Mouse (Mus musculus) midbrain, embryonic 16.5 days (tissue): Measurements from ENCODE around the gene Gm3415. TPM values are rescaled to one million over a fixed set of nuclear protein-coding genes. Genes with fewer than 3 reads are reported as not detected.
A peak's percentile ranks its signal among the peaks of the same experiment; 100 is the strongest.
"Not testable (repeated sequence)": the region's sequence is repeated elsewhere in the genome, so short reads cannot be mapped to it uniquely, and the experiment has no call there.

Experiments used
- ATAC-seq: fragments of 200-750 bp; cut with Nextera tagmentation; 2 replicates; pipeline ENCODE4 v1.8.0; 2017; ENCODE audit warnings: moderate TSS enrichment
- H3K27ac ChIP-seq: fragments of 300-500 bp; sonication (generic); 2 replicates; pipeline ENCODE4 v1.5.1; 2014; ENCODE audit warnings: mild to moderate bottlenecking, low read length, mixed read lengths
- H3K27me3 ChIP-seq: fragments of 300-500 bp; sonication (generic); 2 replicates; pipeline ENCODE4 v1.6.1; 2014; ENCODE audit warnings: low read depth, low read length, mixed read lengths; ENCODE audit not compliant: control insufficient read depth, insufficient read depth
- H3K36me3 ChIP-seq: fragments of 300-500 bp; sonication (generic); 2 replicates; pipeline ENCODE4 v1.6.1; 2014; ENCODE audit warnings: mild to moderate bottlenecking, low read length, moderate library complexity, mixed read lengths; ENCODE audit not compliant: control insufficient read depth, insufficient read depth
- H3K4me1 ChIP-seq: fragments of 300-500 bp; sonication (generic); 2 replicates; pipeline ENCODE4 v1.6.1; 2014; ENCODE audit warnings: mild to moderate bottlenecking, low read length, mixed read lengths; ENCODE audit not compliant: control insufficient read depth, insufficient read depth
- H3K4me2 ChIP-seq: fragments of 300-500 bp; sonication (generic); 2 replicates; pipeline ENCODE4 v1.6.1; 2014; ENCODE audit warnings: mild to moderate bottlenecking, low read length, mixed read lengths
- H3K4me3 ChIP-seq: fragments of 300-500 bp; sonication (generic); 2 replicates; pipeline ENCODE4 v1.5.1; 2014; ENCODE audit warnings: low read depth, mild to moderate bottlenecking, low read length, moderate library complexity, mixed read lengths
- H3K9ac ChIP-seq: fragments of 300-500 bp; sonication (generic); 2 replicates; pipeline ENCODE4 v1.6.1; 2014; ENCODE audit warnings: low read depth, low read length, mixed read lengths
- H3K9me3 ChIP-seq: fragments of 300-500 bp; sonication (generic); replicated peaks from 2 replicates; pipeline ENCODE4 v1.6.1; 2014; ENCODE audit warnings: mild to moderate bottlenecking, low read length, mixed read lengths; ENCODE audit not compliant: control insufficient read depth, poor library complexity, severe bottlenecking
- WGBS: fragments of 180-500 bp; shearing (Covaris S2); extraction: QIAGEN DNeasy Blood & Tissue Kit; methylation state at CpG from one replicate; pipeline ENCODE4 v1.1.7; 2014; 5-methylcytosine and 5-hydroxymethylcytosine counted together
- polyA plus RNA-seq: library from polyadenylated mRNA; unstranded; fragments of >200 nt; fragmentation: Nextera tagmentation; extraction: Ambion mirVana; gene quantifications from 2 replicates; pipeline ENCODE4 v1.2.1, GENCODE M21; 2015

Gm3415 gene
- polyA plus RNA-seq, 1 experiment from 2014 or later, result not detected

- Histone ChIP-seq H3K9ac (no peak overlapping the region), H3K4me1 (0 out of 2 replicates have a peak, but pooled peaks cover 2% of the 10 kb centered on the region), H3K27me3 (no peaks in the 10 kb centered on the region; the same call in 1 of the 2 replicates), H3K27ac (no peak overlapping the region), H3K4me3 (no peak overlapping the region), H3K36me3 (no peaks in the 10 kb centered on the region), H3K9me3 (peaks cover 8% of the 10 kb centered on the region; the same call in 1 of the 2 replicates), H3K4me2 (no peak overlapping the region)
- 86% methylated on average over 18 of the region's 18 CpGs for WGBS
- no peak for ATAC-seq
Observed at GRCm38 (mm10) chr5:146596612-146597502, 40.9 kb downstream of the Gm3415 start.

GRCm38 (mm10) chr5:146597503-146597874 is 41.6 kb downstream of the Gm3415 start:
- Histone ChIP-seq H3K9ac (no peak overlapping the region), H3K4me2 (no peak overlapping the region), H3K9me3 (peaks cover 8% of the 10 kb centered on the region; the same call in 1 of the 2 replicates), H3K4me3 (no peak overlapping the region), H3K36me3 (no peaks in the 10 kb centered on the region), H3K27me3 (no peaks in the 10 kb centered on the region; the same call in 1 of the 2 replicates), H3K4me1 (0 out of 2 replicates have a peak, but pooled peaks cover 2% of the 10 kb centered on the region), H3K27ac (no peak overlapping the region)
- no peak for ATAC-seq
- WGBS, result 96% methylated on average over 10 of the region's 10 CpGs

GRCm38 (mm10) chr5:146598215-146599119 is 42.5 kb downstream of the Gm3415 start:
- Histone ChIP-seq H3K4me3 (no peak overlapping the region), H3K9ac (no peak overlapping the region), H3K27me3 (no peaks in the 10 kb centered on the region; the same call in 1 of the 2 replicates), H3K9me3 (peaks cover 8% of the 10 kb centered on the region; the same call in 1 of the 2 replicates), H3K4me1 (0 out of 2 replicates have a peak, but pooled peaks cover 2% of the 10 kb centered on the region), H3K4me2 (no peak overlapping the region), H3K36me3 (no peaks in the 10 kb centered on the region), H3K27ac (peak overlapping the region; percentile 43; the same call in 1 of the 2 replicates)
- ATAC-seq, result peak; percentile 71; the same call in 1 of the 2 replicates
- WGBS, result 66% methylated on average over 27 of the region's 27 CpGs

- WGBS, result 85% methylated on average over 7 of the region's 7 CpGs
- H3K4me1 ChIP-seq, H3K27me3 ChIP-seq, H3K4me2 ChIP-seq, H3K9me3 ChIP-seq, H3K36me3 ChIP-seq, H3K9ac ChIP-seq, H3K4me3 ChIP-seq, ATAC-seq: not testable (repeated sequence)
- 0 out of 2 replicates have a peak overlapping the region, but pooled peaks have one; percentile 33 for H3K27ac ChIP-seq
Observed at GRCm38 (mm10) chr5:146599216-146599615, 43.3 kb downstream of the Gm3415 start.

GRCm38 (mm10) chr5:146599970-146600369 is 44.0 kb downstream of the Gm3415 start:
- no peaks in the 10 kb centered on the region for H3K36me3 ChIP-seq
- H3K27me3 ChIP-seq, result no peaks in the 10 kb centered on the region; the same call in 1 of the 2 replicates
- 88% methylated on average over 5 of the region's 5 CpGs for WGBS
- no peak overlapping the region for H3K4me3 ChIP-seq
- H3K27ac ChIP-seq, result no peak overlapping the region
- no peak overlapping the region for H3K9ac ChIP-seq
- H3K9me3 ChIP-seq, result no peaks in the 10 kb centered on the region
- no peak for ATAC-seq
- H3K4me1 ChIP-seq, result 0 out of 2 replicates have a peak, but pooled peaks cover 2% of the 10 kb centered on the region
- no peak overlapping the region for H3K4me2 ChIP-seq

- Histone ChIP-seq H3K4me3 (no peak overlapping the region), H3K36me3 (no peaks in the 10 kb centered on the region), H3K27ac (no peak overlapping the region), H3K27me3 (no peaks in the 10 kb centered on the region), H3K4me2 (no peak overlapping the region), H3K9ac (no peak overlapping the region), H3K9me3 (no peaks in the 10 kb centered on the region), H3K4me1 (no peaks in the 10 kb centered on the region)
- 75% methylated on average over 5 of the region's 5 CpGs for WGBS
- no peak for ATAC-seq
Observed at GRCm38 (mm10) chr5:146606221-146606620, 50.3 kb downstream of the Gm3415 start.

- Histone ChIP-seq H3K27ac (no peak overlapping the region), H3K36me3 (no peaks in the 10 kb centered on the region), H3K9me3 (no peaks in the 10 kb centered on the region), H3K9ac (no peak overlapping the region), H3K4me2 (no peak overlapping the region), H3K27me3 (no peaks in the 10 kb centered on the region), H3K4me3 (no peak overlapping the region), H3K4me1 (no peaks in the 10 kb centered on the region)
- no peak for ATAC-seq
- WGBS, result 95% methylated on average over 5 of the region's 5 CpGs
Observed at GRCm38 (mm10) chr5:146606895-146607294, 51.0 kb downstream of the Gm3415 start.

- Histone ChIP-seq H3K4me2 (no peak overlapping the region), H3K27ac (no peak overlapping the region), H3K4me1 (no peaks in the 10 kb centered on the region), H3K9me3 (no peaks in the 10 kb centered on the region), H3K27me3 (no peaks in the 10 kb centered on the region), H3K9ac (no peak overlapping the region), H3K4me3 (no peak overlapping the region), H3K36me3 (no peaks in the 10 kb centered on the region)
- no peak for ATAC-seq
- WGBS, result 81% methylated on average over 5 of the region's 5 CpGs
Observed at GRCm38 (mm10) chr5:146607816-146608215, 51.9 kb downstream of the Gm3415 start.
